Mouse (Mus musculus) lung, adult 2 months (tissue): ENCODE results near the gene Il1r1.

Experiments used
- CTCF ChIP-seq: fragments of 200-500 bp; IDR thresholded peaks from 2 replicates; pipeline ENCODE4 v1.5.1; 2011; ENCODE audit warnings: mild to moderate bottlenecking, low read length, control low read depth; ENCODE audit not compliant: insufficient read depth
- POLR2A ChIP-seq: fragments of 200-500 bp; IDR thresholded peaks from 2 replicates; pipeline ENCODE4 v1.6.1; 2011; ENCODE audit warnings: low read depth, mild to moderate bottlenecking, control low read depth, low read length, borderline replicate concordance; ENCODE audit errors: extremely low read depth

GRCm38 (mm10) chr1:40190025-40190424, 34.9 kb upstream of the Il1r1 start:
- no peak for TF ChIP-seq CTCF
- TF ChIP-seq POLR2A = no peak
